Mouse (Mus musculus) urinary bladder, postnatal 36 days (tissue): ENCODE results near the gene Mfn2.
"Not testable (repeated sequence)": the region's sequence is repeated elsewhere in the genome, so short reads cannot be mapped to it uniquely, and the experiment has no call there.

Experiments used
- DNase-seq, 2 experiments: peaks; one replicate each; pipeline ENCODE4 v3.0.0; 2022; ENCODE audit warnings: low spot score in 2 of 2, mixed read lengths in 1 of 2

Mfn2 gene

DNA sequence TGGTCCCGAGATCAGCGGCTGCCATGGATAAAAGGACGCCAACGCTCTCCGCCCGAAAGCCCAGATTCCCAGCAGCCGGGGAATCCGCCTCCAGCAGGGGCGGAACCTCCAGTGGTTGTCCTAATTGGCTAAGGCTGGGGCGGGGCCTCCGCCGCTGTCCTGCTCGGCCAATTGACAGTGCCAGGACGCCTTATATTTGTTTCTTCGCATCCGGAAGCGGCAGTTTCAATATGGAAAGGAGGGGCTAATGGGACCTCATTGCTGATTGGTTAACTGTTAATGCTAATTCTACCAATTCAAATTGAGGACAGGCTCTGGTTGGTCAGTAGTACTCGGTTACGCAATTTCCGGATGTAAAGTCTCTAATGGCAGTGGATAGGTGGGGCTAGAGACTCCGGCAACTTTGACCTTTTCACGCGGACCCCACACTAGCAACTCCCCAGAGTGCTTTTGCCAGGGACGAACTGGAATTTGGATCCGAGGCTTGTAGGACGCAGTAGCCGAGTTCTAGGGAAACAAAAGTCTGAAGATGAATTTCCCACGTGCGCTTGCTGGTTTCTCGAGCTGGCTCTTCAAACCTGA is 36.0 kb downstream of the Mfn2 start, which contains the start of the genes Miip and Fv1:
Miip (minus strand) TSS at position 367 of the 582 bp plus-strand sequence.
Fv1 (plus strand) TSS at position 530 of the 582 bp plus-strand sequence.
- peak; percentile 89 to 95 for DNase-seq

DNA sequence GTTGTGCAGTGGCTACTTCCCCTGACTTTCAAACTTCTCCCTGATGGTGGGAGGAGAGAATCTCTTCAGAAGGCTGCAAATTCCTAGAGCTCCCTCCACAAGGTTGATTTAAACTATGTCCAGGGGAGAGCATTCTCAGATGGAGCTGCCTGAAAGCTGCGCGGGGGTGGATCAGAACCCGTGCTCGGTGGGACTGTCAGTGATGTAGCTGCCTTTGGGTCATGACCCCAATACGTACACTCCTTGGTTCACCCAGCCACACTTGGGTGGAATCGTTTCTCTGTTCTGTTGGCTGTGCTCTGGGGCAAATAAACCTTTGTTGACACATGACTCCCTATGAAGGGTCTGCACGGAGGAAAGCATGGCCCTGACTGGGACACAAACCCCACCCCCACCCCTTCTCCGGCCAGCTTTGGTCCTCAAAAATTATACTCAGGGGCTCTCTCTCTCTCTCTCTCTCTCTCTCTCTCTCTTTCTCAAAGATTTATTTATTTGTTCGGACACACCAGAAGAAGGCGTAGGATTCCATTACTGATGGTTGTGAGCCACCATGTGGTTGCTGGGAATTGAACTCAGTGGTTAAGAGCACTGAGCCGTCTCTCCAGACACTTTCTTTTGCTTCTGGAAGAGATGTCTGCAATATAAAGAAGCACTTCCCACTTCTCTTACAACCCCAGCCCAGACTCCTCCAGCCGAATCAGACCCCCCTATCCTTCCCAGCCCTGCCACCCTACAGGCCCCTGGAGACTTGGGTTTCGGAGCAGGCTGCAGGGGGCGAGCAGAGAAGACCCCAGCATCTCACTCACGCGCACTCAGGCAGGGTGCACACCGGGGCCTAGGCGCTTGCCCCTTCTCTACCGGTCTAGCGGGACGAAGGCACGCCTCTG is 36.7 kb downstream of the Mfn2 start:
- no peak for DNase-seq

DNA sequence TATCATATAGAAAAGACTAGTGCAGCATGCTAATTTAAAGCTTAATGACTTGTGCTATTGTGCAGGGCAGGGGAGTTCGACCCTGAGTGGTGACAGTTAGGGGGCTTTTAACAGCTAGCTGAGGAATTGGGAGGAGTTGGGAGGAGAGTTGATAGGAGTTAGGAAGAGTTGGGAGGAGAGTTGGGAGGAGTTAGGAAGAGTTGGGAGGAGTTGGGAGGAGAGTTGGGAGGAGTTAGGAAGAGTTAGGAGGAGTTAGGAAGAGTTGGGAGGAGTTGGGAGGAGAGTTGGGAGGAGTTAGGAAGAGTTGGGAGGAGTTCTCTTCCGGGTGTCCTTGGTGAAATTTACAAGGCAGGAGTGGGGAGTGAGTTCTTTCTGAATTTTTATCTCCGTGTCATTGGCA is 37.7 kb downstream of the Mfn2 start:
- DNase-seq, result not testable (repeated sequence)

DNA sequence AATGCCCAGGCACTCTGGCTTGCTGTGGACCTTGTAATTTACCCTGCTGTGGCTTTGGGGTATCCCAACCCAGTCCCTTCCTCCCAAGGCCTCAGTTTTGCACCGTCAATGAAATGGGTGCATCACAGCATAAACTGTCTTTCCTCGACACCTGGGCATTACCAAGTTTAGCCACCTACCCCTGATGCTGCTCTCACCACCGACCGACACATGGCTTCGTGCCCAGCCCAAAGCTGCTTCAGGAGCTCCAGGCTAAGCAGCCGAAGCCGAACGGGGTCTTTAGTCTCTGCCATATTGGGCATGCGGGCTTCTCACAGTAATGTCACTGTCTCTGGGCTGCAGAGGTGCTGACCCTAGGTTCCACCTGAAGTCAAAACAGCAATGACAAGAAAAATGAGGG is 38.4 kb downstream of the Mfn2 start:
- DNase-seq, result no peak

DNA sequence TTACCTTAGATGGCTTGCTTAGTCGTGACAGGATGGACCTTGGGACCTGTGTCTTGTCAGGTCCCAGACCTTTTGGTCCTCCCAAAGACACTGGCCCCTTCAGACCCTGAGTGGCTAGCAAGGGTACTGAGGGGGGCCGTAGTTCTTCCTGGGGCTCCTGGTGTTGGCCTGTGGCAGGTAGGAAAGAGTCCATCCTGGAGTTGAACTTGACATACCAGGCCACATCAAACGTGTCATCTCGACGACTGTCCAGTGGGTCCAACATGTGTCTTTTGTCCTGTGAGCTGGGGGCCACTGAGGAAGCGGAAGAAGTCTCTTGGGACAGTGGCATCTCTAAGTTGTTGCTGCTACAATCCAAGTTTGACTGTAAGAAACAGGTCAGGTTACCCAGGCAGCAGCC is 38.9 kb downstream of the Mfn2 start:
- DNase-seq, result no peak

DNA sequence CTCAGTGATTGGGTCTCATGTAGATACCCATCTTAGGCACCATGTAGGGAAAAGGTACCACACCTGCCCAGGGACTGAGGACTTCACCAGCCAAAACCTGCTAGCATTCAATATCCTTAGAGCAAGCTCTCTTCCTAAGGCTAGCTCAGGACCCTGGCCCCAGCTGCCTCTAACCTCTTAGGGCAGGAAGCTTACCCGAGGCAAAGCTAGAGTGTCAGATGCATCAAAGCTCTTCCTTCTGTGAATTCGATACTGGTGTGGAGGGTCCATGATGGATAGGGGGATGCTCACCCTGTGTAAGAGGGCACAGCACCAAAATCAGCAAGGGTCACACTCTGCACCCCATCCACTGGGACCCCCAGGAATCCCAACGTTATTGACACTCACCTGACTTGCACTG is 42.5 kb downstream of the Mfn2 start:
- DNase-seq, result no peak

DNA sequence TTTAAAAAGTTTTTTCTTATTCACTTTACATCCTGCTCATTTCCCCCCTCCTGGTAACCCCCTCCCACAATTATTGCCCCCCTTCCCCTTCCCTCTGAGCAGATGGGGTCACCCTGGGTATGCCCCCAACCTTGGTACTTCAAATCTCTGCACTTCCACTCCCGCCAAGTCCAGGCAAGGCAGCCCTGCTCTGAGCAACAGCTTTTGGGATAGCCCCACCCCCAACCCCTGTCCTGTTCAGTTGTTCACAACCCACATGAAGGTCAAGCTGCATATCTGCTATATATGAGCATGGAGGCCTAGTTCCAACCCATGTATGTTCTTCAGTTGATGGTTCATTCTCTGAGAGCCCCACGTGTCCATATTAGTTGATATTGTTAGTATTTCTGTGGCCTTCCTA is 53.7 kb downstream of the Mfn2 start:
- DNase-seq, result no peak

DNA sequence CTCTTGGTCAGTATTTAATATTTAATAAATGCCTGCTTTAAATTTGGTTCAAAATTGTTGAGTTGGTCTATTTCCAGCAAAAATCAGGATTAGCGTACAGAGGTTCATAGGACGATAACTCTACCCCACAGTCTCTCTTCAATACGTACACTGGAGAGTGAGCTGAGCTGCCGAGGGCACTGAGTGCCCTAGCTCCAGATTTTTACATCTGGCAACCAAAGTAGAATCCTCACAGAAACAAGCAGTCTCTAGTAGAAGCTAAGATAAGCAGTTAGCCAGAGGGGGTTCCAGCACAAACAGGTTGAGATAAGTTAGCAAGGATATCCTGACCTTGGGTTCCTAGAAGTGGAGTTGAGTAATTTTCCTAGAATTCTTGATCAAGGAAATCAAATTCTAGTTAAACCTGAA is 55.9 kb downstream of the Mfn2 start:
- no peak for DNase-seq

DNA sequence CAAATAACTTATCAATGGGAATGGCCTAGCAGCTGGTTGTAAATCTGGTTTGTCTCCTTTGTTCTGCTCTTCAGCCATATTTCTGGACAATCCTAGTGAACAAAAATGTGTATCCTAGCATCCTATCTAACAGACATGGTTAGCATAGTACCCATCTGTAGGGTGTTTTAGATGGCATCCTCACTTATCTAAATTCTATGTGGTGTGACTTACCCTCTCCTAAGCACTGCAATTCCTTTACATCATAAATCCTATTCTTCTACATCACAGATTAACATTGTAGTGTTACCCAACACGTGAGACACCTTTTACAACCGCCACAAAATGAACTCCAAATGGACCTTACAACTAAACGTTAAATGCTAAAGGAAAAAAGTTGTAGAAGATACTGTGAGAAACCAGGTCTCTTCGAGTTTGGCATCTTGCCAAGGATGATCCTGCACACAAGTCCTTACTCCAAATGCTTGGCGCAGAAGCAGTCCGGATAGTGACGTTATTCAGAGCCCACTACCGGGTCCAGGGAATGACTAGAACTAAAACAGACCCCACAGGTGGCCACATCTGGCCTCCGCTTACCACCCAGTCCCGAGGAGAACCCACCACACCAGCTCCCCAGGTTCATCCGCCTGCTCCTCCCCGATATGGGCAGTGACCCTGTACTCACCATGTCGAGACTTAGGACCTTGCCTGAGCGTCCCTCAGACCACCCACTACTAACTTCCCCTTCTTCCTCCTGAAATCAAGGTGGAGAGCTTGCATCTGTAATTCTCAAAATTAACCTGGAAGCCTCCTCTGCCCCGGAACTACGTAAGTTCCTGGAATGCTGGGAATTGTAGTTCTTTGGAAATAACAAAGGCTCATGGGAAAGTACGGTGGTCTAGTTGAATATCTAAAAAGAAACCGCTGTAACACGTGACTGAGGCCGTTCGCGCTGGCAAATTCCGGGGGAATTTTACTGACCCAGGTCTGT is 56.6 kb downstream of the Mfn2 start, which contains the start of gene Zfp933:
Zfp933 (minus strand) TSS at position 753 of the 970 bp plus-strand sequence.
- peak; percentile 57 to 59 for DNase-seq

DNA sequence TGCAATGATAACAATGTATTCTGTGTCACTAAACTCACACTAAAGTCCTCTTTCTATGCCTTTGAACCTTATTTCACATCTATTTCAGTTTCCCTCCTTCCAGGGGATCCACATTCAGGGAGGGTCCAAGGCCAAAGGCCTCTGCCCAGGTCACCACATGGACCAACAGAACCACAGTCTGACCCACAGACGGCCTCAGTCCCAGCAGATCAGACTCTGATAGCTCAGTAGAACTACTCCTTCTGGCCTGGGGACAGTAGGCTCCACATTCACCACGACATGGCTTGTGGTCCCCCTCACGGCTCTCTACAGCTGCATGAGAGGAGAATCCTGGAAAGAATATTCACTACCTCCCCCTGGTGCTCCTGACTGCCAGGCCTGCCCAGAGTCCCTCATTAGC is 61.6 kb downstream of the Mfn2 start:
- no peak for DNase-seq

DNA sequence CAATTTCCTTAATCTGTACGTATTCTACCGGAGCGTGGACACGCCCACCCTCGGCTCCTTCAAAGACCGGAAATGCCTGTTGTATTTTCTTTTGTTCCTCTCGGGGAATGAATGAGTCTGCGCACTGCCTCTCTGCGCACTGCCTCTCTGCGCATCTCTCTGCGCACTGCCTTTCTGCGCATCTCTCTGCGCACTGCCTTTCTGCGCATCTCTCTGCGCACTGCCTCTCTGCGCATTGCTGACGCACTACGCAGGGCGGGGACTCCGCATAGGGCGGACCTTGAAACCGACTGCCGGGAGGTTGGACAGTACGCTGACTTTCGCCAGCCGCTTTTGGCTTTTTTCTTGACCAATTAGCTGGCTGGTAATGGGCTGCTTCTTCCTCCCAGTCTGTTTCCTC is 65.2 kb downstream of the Mfn2 start:
- DNase-seq, result not testable (repeated sequence)

DNA sequence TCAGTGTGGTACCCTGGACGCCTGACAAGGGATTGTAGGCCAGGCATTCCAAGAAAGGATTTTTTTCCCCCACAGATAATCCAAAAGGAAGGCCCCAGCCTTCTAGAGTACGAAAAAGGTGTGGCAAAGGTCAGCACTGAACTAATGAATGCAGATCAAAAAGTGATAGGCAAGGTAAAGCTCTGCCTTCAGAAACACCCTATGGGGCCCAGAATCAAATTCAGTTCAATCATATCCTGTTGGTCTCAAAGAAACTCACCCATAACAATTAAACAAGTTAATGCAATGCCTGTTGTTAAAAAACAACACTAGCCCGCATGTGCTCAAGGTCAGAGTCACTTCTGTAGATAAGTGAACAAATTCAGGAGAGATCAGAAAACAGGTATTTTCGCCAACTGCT is 80.1 kb downstream of the Mfn2 start:
- no peak for DNase-seq
